19 mouse cellular contexts compared by ENCODE assay signal in the genomic region with DNA sequence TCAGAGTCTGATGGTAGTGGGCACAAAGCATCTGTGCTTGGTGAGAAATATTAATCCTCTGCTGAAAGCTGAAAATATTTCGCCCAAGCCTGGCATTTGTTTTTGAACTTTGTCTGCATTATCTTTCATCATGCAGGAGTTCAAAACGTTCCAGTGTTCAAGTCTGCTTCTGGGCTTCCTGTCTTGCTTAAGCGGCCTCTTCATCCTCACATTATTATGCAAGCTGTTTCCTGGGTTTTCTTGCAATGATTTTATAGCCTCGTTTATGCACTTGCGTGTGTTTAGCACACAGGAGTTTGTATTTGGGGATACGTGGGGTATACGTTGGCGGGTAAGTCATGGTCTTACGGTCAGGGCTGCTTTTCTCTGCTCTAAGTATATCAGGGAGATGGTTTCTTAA. TPM values are rescaled to one million over a fixed set of nuclear protein-coding genes. Genes with fewer than 3 reads are reported as not detected.
A peak's percentile ranks its signal among the peaks of the same experiment; 100 is the strongest.
DNase-seq lines count a peak whose midpoint lies in the region; ATAC-seq lines count a peak whose summit lies in the region.
"Had no signal": no experiment of that assay in that cellular context is flagged by ENCODE, and none has a peak within 500 bp of the region (broad histone marks: within the 10 kb centered on the region; RNA-seq: fewer than 3 reads in every experiment).

No protein-coding gene starts in this region.

- peak overlapping the region; percentile 32; the same call in 1 of the 2 replicates for H3K4me2 ChIP-seq in liver, embryonic 12.5 days
- no peak overlapping the region for H3K4me2 ChIP-seq in forebrain, embryonic 15.5 days (replicated peaks)
- H3K4me2 ChIP-seq: forebrain, embryonic 13.5 days; hindbrain, embryonic 13.5 days; neural tube, embryonic 12.5 days had no signal

- no peaks in the 10 kb centered on the region for H3K9me3 ChIP-seq in liver, embryonic 12.5 days (replicated peaks)
- H3K9me3 ChIP-seq in forebrain, embryonic 15.5 days = no peaks in the 10 kb centered on the region
- H3K9me3 ChIP-seq: forebrain, embryonic 13.5 days; hindbrain, embryonic 13.5 days; neural tube, embryonic 12.5 days had no signal

- H3K4me3 ChIP-seq in liver, embryonic 12.5 days = no peak overlapping the region
- no peak overlapping the region for H3K4me3 ChIP-seq in forebrain, embryonic 15.5 days
- H3K4me3 ChIP-seq: forebrain, embryonic 13.5 days; hindbrain, embryonic 13.5 days; neural tube, embryonic 12.5 days had no signal

- peak overlapping the region; percentile 83 for H3K27ac ChIP-seq in liver, embryonic 12.5 days
- no peak overlapping the region for H3K27ac ChIP-seq in forebrain, embryonic 15.5 days (replicated peaks)
- H3K27ac ChIP-seq: forebrain, embryonic 13.5 days; hindbrain, embryonic 13.5 days; neural tube, embryonic 12.5 days had no signal

- no peaks in the 10 kb centered on the region for H3K27me3 ChIP-seq in liver, embryonic 12.5 days (replicated peaks)
- no peaks in the 10 kb centered on the region for H3K27me3 ChIP-seq in forebrain, embryonic 15.5 days
- H3K27me3 ChIP-seq: forebrain, embryonic 13.5 days; hindbrain, embryonic 13.5 days; neural tube, embryonic 12.5 days had no signal

- WGBS in liver, embryonic 12.5 days (ENCODE audit: insufficient replicate concordance) = 67% methylated on average over 9 of the region's 9 CpGs
- 85% methylated on average over 9 of the region's 9 CpGs for WGBS in forebrain, embryonic 15.5 days

- ATAC-seq in CD4-positive, CD25-positive, alpha-beta regulatory T cell, adult 4 months = peak; percentile 18
- ATAC-seq in liver, embryonic 12.5 days = no peak
- ATAC-seq in forebrain, embryonic 15.5 days (replicated peaks) = no peak
- ATAC-seq: forebrain, embryonic 13.5 days; midbrain, embryonic 16.5 days had no signal

- DNase-seq in 416B (ENCODE audit: low read depth) = peak; percentile 51
- DNase-seq in naive thymus-derived CD4-positive, alpha-beta T cell, adult 2 months (ENCODE audit: low read depth) = peak; percentile 65
- no peak for DNase-seq in layer of hippocampus, adult 8-10 months (ENCODE audit: low spot score in 2 of 2)
- DNase-seq in kidney, postnatal 25 days = no peak
- DNase-seq: adrenal gland, adult 8-10 months; cerebellum, adult 11 months; cerebellum, postnatal 25 days; gastrocnemius, postnatal 25 days; heart, postnatal 10 days; kidney, adult 2 months; kidney, postnatal 4 days; lung, adult 18-20 months had no signal

- H3K4me1 ChIP-seq in liver, embryonic 12.5 days = peaks cover 86% of the 10 kb centered on the region
- H3K4me1 ChIP-seq in forebrain, embryonic 15.5 days = peaks cover 4% of the 10 kb centered on the region

- no peak overlapping the region for H3K9ac ChIP-seq in liver, embryonic 12.5 days
- H3K9ac ChIP-seq in forebrain, embryonic 15.5 days (replicated peaks) = no peak overlapping the region
- H3K9ac ChIP-seq: forebrain, embryonic 13.5 days; hindbrain, embryonic 13.5 days; neural tube, embryonic 12.5 days had no signal

- no peaks in the 10 kb centered on the region for H3K36me3 ChIP-seq in liver, embryonic 12.5 days
- no peaks in the 10 kb centered on the region for H3K36me3 ChIP-seq in forebrain, embryonic 15.5 days
- H3K36me3 ChIP-seq: hindbrain, embryonic 13.5 days; neural tube, embryonic 12.5 days had no signal

RNA-seq across cellular contexts. Expression of gene Pdcd4, which starts 3.7 kb away (rescaled TPM):
- 100 to 1,000 TPM; 447 to 643 TPM for polyA plus RNA-seq in CD4-positive, CD25-positive, alpha-beta regulatory T cell, adult 4 months (2017; shearing (Covaris generic))
- polyA plus RNA-seq in liver, embryonic 12.5 days (2016; fragmentation: Nextera tagmentation; extraction: Ambion mirVana) = 24.2 and 24.4 TPM in 2 replicates
- total RNA-seq in layer of hippocampus, adult 8-10 months (2022) = 100 to 1,000 TPM; 101 to 108 (median 106) TPM
- polyA plus RNA-seq in forebrain, embryonic 15.5 days (2015; fragmentation: Nextera tagmentation; extraction: Ambion mirVana) = 90.4 and 94.7 TPM in 2 replicates

RNA-seq across cellular contexts. Expression of gene Shoc2, which starts 55.8 kb away (rescaled TPM):
- 10 to 100 TPM; 65.7 to 68.8 TPM for polyA plus RNA-seq in CD4-positive, CD25-positive, alpha-beta regulatory T cell, adult 4 months (2017; shearing (Covaris generic))
- polyA plus RNA-seq in liver, embryonic 12.5 days (2016; fragmentation: Nextera tagmentation; extraction: Ambion mirVana) = 26.4 and 27.1 TPM in 2 replicates
- 10 to 100 TPM; 46.4 to 55.0 (median 50.5) TPM for total RNA-seq in layer of hippocampus, adult 8-10 months (2022)
- 54.8 and 55.2 TPM in 2 replicates for polyA plus RNA-seq in forebrain, embryonic 15.5 days (2015; fragmentation: Nextera tagmentation; extraction: Ambion mirVana)

RNA-seq across cellular contexts. Expression of gene Bbip1, which starts 56.1 kb away (rescaled TPM):
- polyA plus RNA-seq in CD4-positive, CD25-positive, alpha-beta regulatory T cell, adult 4 months (2017; shearing (Covaris generic)) = 100 to 1,000 TPM; 101 to 113 TPM
- 64.0 and 65.8 TPM in 2 replicates for polyA plus RNA-seq in liver, embryonic 12.5 days (2016; fragmentation: Nextera tagmentation; extraction: Ambion mirVana)
- 10 to 100 TPM; 46.0 to 51.1 (median 49.1) TPM for total RNA-seq in layer of hippocampus, adult 8-10 months (2022)
- polyA plus RNA-seq in forebrain, embryonic 15.5 days (2015; fragmentation: Nextera tagmentation; extraction: Ambion mirVana) = 144 and 145 TPM in 2 replicates

Comparison
In these comparisons a context has a peak if more than half of its experiments do, and no peak if none do; other contexts are left out.
1. DNase-seq: peak in 416B (single experiment) and naive thymus-derived CD4-positive, alpha-beta T cell, adult 2 months (single experiment); none in layer of hippocampus, adult 8-10 months (0 of 2) and kidney, postnatal 25 days (0 of 2).